Mouse (Mus musculus): ENCODE measurements around the gene Chdh. TPM values are rescaled to one million over a fixed set of nuclear protein-coding genes. Genes with fewer than 3 reads are reported as not detected.
A peak's percentile ranks its signal among the peaks of the same experiment; 100 is the strongest.

The Chdh gene
- 0.32 and 0.56 TPM in 2 replicates for polyA plus RNA-seq (2015; fragmentation: Nextera tagmentation; extraction: Ambion mirVana)

GRCm38 (mm10) chr14:30008733-30009575 is at the start of gene Chdh, which contains the start of gene Il17rb:
Gene Chdh (plus strand): TSS chr14:30009023.
Gene Il17rb (minus strand): TSS chr14:30008896.
- H3K27me3 ChIP-seq (replicated peaks) = peaks cover 55% of the 10 kb centered on the region
- H3K27ac ChIP-seq (replicated peaks) = no peak within 1 kb of the TSS
- H3K4me2 ChIP-seq = peak within 1 kb of the TSS; percentile 78
- H3K36me3 ChIP-seq = no peaks in the 10 kb centered on the region
- H3K9me3 ChIP-seq = no peaks in the 10 kb centered on the region
- 0 out of 2 replicates have a peak, but pooled peaks have one; percentile 26 for ATAC-seq (ENCODE audit: extremely low read depth, insufficient number of reproducible peaks, low FRiP score, low TSS enrichment)
- peak within 1 kb of the TSS; percentile 51 for H3K4me3 ChIP-seq
- 7% methylated on average over 54 of the region's 54 CpGs for WGBS
- H3K9ac ChIP-seq = peak within 1 kb of the TSS; percentile 64
- peaks cover 14% of the 10 kb centered on the region for H3K4me1 ChIP-seq

GRCm38 (mm10) chr14:29967611-29968010 is 41.2 kb upstream of the Chdh start:
- 56% methylated on average over 7 of the region's 7 CpGs for WGBS
- peak overlapping the region; percentile 73 for H3K9ac ChIP-seq
- H3K4me3 ChIP-seq = peak overlapping the region; percentile 84
- peak overlapping the region; percentile 77 for H3K4me2 ChIP-seq
- no peaks in the 10 kb centered on the region for H3K27me3 ChIP-seq (replicated peaks)
- peaks cover 30% of the 10 kb centered on the region for H3K36me3 ChIP-seq
- peaks cover 24% of the 10 kb centered on the region for H3K4me1 ChIP-seq
- no peaks in the 10 kb centered on the region for H3K9me3 ChIP-seq
- H3K27ac ChIP-seq (replicated peaks) = peak overlapping the region; percentile 69
- no peak for ATAC-seq (ENCODE audit: extremely low read depth, insufficient number of reproducible peaks, low FRiP score, low TSS enrichment)

GRCm38 (mm10) chr14:29968075-29968821 is 40.6 kb upstream of the Chdh start, which contains the start of gene Selenok:
Gene Selenok (plus strand): TSS chr14:29968308.
- H3K9me3 ChIP-seq = no peaks in the 10 kb centered on the region
- under 1% methylated on average over 49 of the region's 49 CpGs for WGBS
- peak within 1 kb of the TSS; percentile 77 for H3K4me2 ChIP-seq
- peak within 1 kb of the TSS; percentile 81 for H3K27ac ChIP-seq (replicated peaks)
- H3K4me1 ChIP-seq = peaks cover 24% of the 10 kb centered on the region
- no peaks in the 10 kb centered on the region for H3K27me3 ChIP-seq (replicated peaks)
- peak within 1 kb of the TSS; percentile 92 for H3K9ac ChIP-seq
- peak within 1 kb of the TSS; percentile 84 for H3K4me3 ChIP-seq
- peak; percentile 100 for ATAC-seq (ENCODE audit: extremely low read depth, insufficient number of reproducible peaks, low FRiP score, low TSS enrichment)
- peaks cover 36% of the 10 kb centered on the region for H3K36me3 ChIP-seq

GRCm38 (mm10) chr14:29971446-29971845 is 37.4 kb upstream of the Chdh start:
- no peaks in the 10 kb centered on the region for H3K9me3 ChIP-seq
- H3K9ac ChIP-seq = no peak overlapping the region
- no peak overlapping the region for H3K4me2 ChIP-seq
- no peak overlapping the region for H3K27ac ChIP-seq (replicated peaks)
- peaks cover 60% of the 10 kb centered on the region for H3K36me3 ChIP-seq
- H3K4me1 ChIP-seq = peaks cover 24% of the 10 kb centered on the region
- WGBS = 92% methylated on average over 7 of the region's 7 CpGs
- no peaks in the 10 kb centered on the region for H3K27me3 ChIP-seq (replicated peaks)
- no peak for ATAC-seq (ENCODE audit: extremely low read depth, insufficient number of reproducible peaks, low FRiP score, low TSS enrichment)
- no peak overlapping the region for H3K4me3 ChIP-seq

GRCm38 (mm10) chr14:29971993-29972392 is 36.8 kb upstream of the Chdh start:
- Histone ChIP-seq H3K36me3 (peaks cover 60% of the 10 kb centered on the region), H3K27me3 (replicated peaks) (no peaks in the 10 kb centered on the region), H3K9me3 (no peaks in the 10 kb centered on the region), H3K4me3 (no peak overlapping the region), H3K4me2 (no peak overlapping the region), H3K27ac (replicated peaks) (no peak overlapping the region), H3K4me1 (peaks cover 24% of the 10 kb centered on the region), H3K9ac (no peak overlapping the region)
- ATAC-seq (ENCODE audit: extremely low read depth, insufficient number of reproducible peaks, low FRiP score, low TSS enrichment) = no peak
- 79% methylated on average over 5 of the region's 5 CpGs for WGBS

GRCm38 (mm10) chr14:29976927-29977326 is 31.9 kb upstream of the Chdh start:
- H3K36me3 ChIP-seq = peaks cover 57% of the 10 kb centered on the region
- H3K4me3 ChIP-seq = no peak overlapping the region
- ATAC-seq (ENCODE audit: extremely low read depth, insufficient number of reproducible peaks, low FRiP score, low TSS enrichment) = no peak
- 92% methylated on average over 6 of the region's 6 CpGs for WGBS
- no peaks in the 10 kb centered on the region for H3K27me3 ChIP-seq (replicated peaks)
- H3K9me3 ChIP-seq = no peaks in the 10 kb centered on the region
- no peak overlapping the region for H3K9ac ChIP-seq
- no peak overlapping the region for H3K4me2 ChIP-seq
- peaks cover 10% of the 10 kb centered on the region for H3K4me1 ChIP-seq
- H3K27ac ChIP-seq (replicated peaks) = no peak overlapping the region

GRCm38 (mm10) chr14:29978254-29979204 is 30.3 kb upstream of the Chdh start, which contains the start of gene Actr8:
Gene Actr8 (plus strand): TSS chr14:29978337.
- H3K9ac ChIP-seq = peak within 1 kb of the TSS; percentile 83
- peak within 1 kb of the TSS; percentile 63 for H3K4me3 ChIP-seq
- no peaks in the 10 kb centered on the region for H3K27me3 ChIP-seq (replicated peaks)
- H3K27ac ChIP-seq (replicated peaks) = peak within 1 kb of the TSS; percentile 92
- peaks cover 57% of the 10 kb centered on the region for H3K36me3 ChIP-seq
- H3K4me1 ChIP-seq = peaks cover 10% of the 10 kb centered on the region
- peak within 1 kb of the TSS; percentile 90 for H3K4me2 ChIP-seq
- ATAC-seq (ENCODE audit: extremely low read depth, insufficient number of reproducible peaks, low FRiP score, low TSS enrichment) = peak; percentile 86
- WGBS = 1% methylated on average over 43 of the region's 44 CpGs
- no peaks in the 10 kb centered on the region for H3K9me3 ChIP-seq

GRCm38 (mm10) chr14:29980447-29981205 is 28.2 kb upstream of the Chdh start:
- Histone ChIP-seq H3K9me3 (no peaks in the 10 kb centered on the region), H3K27me3 (replicated peaks) (no peaks in the 10 kb centered on the region), H3K4me1 (peaks cover 10% of the 10 kb centered on the region), H3K4me3 (no peak overlapping the region), H3K36me3 (peaks cover 60% of the 10 kb centered on the region), H3K4me2 (no peak overlapping the region), H3K27ac (replicated peaks) (no peak overlapping the region), H3K9ac (no peak overlapping the region)
- 96% methylated on average over 10 of the region's 10 CpGs for WGBS
- ATAC-seq (ENCODE audit: extremely low read depth, insufficient number of reproducible peaks, low FRiP score, low TSS enrichment) = no peak

- no peak overlapping the region for H3K27ac ChIP-seq (replicated peaks)
- H3K9ac ChIP-seq = no peak overlapping the region
- H3K9me3 ChIP-seq = no peaks in the 10 kb centered on the region
- H3K4me3 ChIP-seq = no peak overlapping the region
- 89% methylated on average over 4 of the region's 4 CpGs for WGBS
- peaks cover 100% of the 10 kb centered on the region for H3K36me3 ChIP-seq
- H3K27me3 ChIP-seq (replicated peaks) = no peaks in the 10 kb centered on the region
- H3K4me1 ChIP-seq = no peaks in the 10 kb centered on the region
- H3K4me2 ChIP-seq = no peak overlapping the region
- ATAC-seq (ENCODE audit: extremely low read depth, insufficient number of reproducible peaks, low FRiP score, low TSS enrichment) = no peak
These were observed 22.7 kb upstream of the Chdh start for GRCm38 (mm10) chr14:29986096-29986495.

- Histone ChIP-seq H3K4me1 (no peaks in the 10 kb centered on the region), H3K36me3 (peaks cover 100% of the 10 kb centered on the region), H3K4me2 (no peak overlapping the region), H3K9ac (no peak overlapping the region), H3K27me3 (replicated peaks) (no peaks in the 10 kb centered on the region), H3K9me3 (no peaks in the 10 kb centered on the region), H3K27ac (replicated peaks) (no peak overlapping the region), H3K4me3 (no peak overlapping the region)
- WGBS = 86% methylated on average over 6 of the region's 6 CpGs
- ATAC-seq (ENCODE audit: extremely low read depth, insufficient number of reproducible peaks, low FRiP score, low TSS enrichment) = no peak
These were observed 21.5 kb upstream of the Chdh start for GRCm38 (mm10) chr14:29987276-29987675.

Data from heart, embryonic 13.5 days (tissue).